Mouse (Mus musculus): ENCODE measurements around the gene Ybx1. TPM values are rescaled to one million over a fixed set of nuclear protein-coding genes. Genes with fewer than 3 reads are reported as not detected.

Ybx1 gene
- 472 TPM for polyA plus RNA-seq (2017; shearing (Covaris generic))

GRCm38 (mm10) chr4:119294415-119295133, at the start of gene Ybx1:
Gene Ybx1 (minus strand): TSS chr4:119294604.

GRCm38 (mm10) chr4:119320131-119320830, 25.9 kb upstream of the Ybx1 start, which contains the start of gene Ppih:
Gene Ppih (minus strand): TSS chr4:119320546.

DNA sequence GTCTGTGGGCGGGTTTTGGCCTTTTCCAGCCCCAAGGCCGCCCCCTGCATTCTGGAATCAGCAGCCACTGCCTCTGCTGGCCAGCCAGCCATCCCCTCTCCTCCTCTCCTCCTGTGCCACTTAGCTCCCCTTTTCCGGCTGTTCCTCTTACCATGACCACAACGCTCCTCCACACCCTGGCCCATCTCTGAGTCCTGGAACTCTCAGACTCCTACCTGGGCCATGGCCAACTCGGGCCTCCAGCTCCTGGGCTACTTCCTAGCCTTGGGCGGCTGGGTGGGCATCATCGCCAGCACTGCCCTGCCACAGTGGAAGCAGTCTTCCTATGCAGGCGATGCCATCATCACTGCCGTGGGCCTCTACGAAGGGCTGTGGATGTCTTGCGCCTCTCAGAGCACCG, 39.1 kb downstream of the Ybx1 start, which contains the start of gene Cldn19:
Cldn19 (plus strand) TSS at position 64 of the 400 bp plus-strand sequence.

GRCm38 (mm10) chr4:119232410-119233255, 61.8 kb downstream of the Ybx1 start, which contains the start of the genes AU022252 and P3h1:
Gene AU022252 (minus strand): TSS chr4:119232712.
Gene P3h1 (plus strand): TSS chr4:119232915.

Other genes with a start within 250 kb of the Ybx1 start
- gene Slc2a1, start 185.9 kb downstream of the Ybx1 start, polyA plus RNA-seq (2017; shearing (Covaris generic)): 70.4 TPM
- 0.82 TPM for gene Zfp691, start 120.4 kb downstream of the Ybx1 start, polyA plus RNA-seq (2017; shearing (Covaris generic))
- 0.42 TPM for gene Ermap, start 104.6 kb downstream of the Ybx1 start, polyA plus RNA-seq (2017; shearing (Covaris generic))
- 30.6 TPM for gene Svbp, start 99.3 kb downstream of the Ybx1 start, polyA plus RNA-seq (2017; shearing (Covaris generic))
- 0.35 TPM for gene Tmem269, start 76.4 kb downstream of the Ybx1 start, polyA plus RNA-seq (2017; shearing (Covaris generic))
- gene AU022252, start 61.9 kb downstream of the Ybx1 start, polyA plus RNA-seq (2017; shearing (Covaris generic)): 7.5 TPM
- 4.6 TPM for gene P3h1, start 61.7 kb downstream of the Ybx1 start, polyA plus RNA-seq (2017; shearing (Covaris generic))
- gene Cldn19, start 39.2 kb downstream of the Ybx1 start, polyA plus RNA-seq (2017; shearing (Covaris generic)): not detected
- 24.0 TPM for gene Ppih, start 25.9 kb upstream of the Ybx1 start, polyA plus RNA-seq (2017; shearing (Covaris generic))
- gene Ccdc30, start 120.9 kb upstream of the Ybx1 start, polyA plus RNA-seq (2017; shearing (Covaris generic)): 13.0 TPM
- gene Ppcs, start 127.8 kb upstream of the Ybx1 start, polyA plus RNA-seq (2017; shearing (Covaris generic)): 17.4 TPM
- gene Zmynd12, start 128.2 kb upstream of the Ybx1 start, polyA plus RNA-seq (2017; shearing (Covaris generic)): not detected
- gene Rimkla, start 198.0 kb upstream of the Ybx1 start, polyA plus RNA-seq (2017; shearing (Covaris generic)): 0.67 TPM
- gene Foxj3, start 242.4 kb upstream of the Ybx1 start, polyA plus RNA-seq (2017; shearing (Covaris generic)): 63.5 TPM
- 3.8 TPM for gene Frg2f1, start 244.9 kb upstream of the Ybx1 start, polyA plus RNA-seq (2017; shearing (Covaris generic))

Measured in naive thymus-derived CD4-positive, alpha-beta T cell, adult 5 months (primary cell).